Mouse (Mus musculus) liver, embryonic 15.5 days (tissue): ENCODE measurements around the gene Bbof1. TPM values are rescaled to one million over a fixed set of nuclear protein-coding genes. Genes with fewer than 3 reads are reported as not detected.

Experiments used
- ATAC-seq: fragments of 200-750 bp; cut with Nextera tagmentation; 2 replicates; pipeline ENCODE4 v1.8.0; 2017; ENCODE audit warnings: moderate number of reproducible peaks, mild to moderate bottlenecking, moderate library complexity; ENCODE audit not compliant: insufficient read depth
- H3K27ac ChIP-seq: fragments of 300-500 bp; sonication (generic); replicated peaks from 2 replicates; pipeline ENCODE4 v1.5.1; 2015; ENCODE audit warnings: mild to moderate bottlenecking, inconsistent platforms
- H3K27me3 ChIP-seq: fragments of 300-500 bp; sonication (generic); 2 replicates; pipeline ENCODE4 v1.6.1; 2015; ENCODE audit warnings: mild to moderate bottlenecking, inconsistent platforms
- H3K36me3 ChIP-seq: fragments of 300-500 bp; sonication (generic); replicated peaks from 2 replicates; pipeline ENCODE4 v1.6.1; 2015; ENCODE audit warnings: moderate library complexity, mild to moderate bottlenecking, inconsistent platforms
- H3K4me1 ChIP-seq: fragments of 300-500 bp; sonication (generic); replicated peaks from 2 replicates; pipeline ENCODE4 v1.6.1; 2015; ENCODE audit warnings: inconsistent platforms
- H3K4me2 ChIP-seq: fragments of 300-500 bp; sonication (generic); 2 replicates; pipeline ENCODE4 v1.6.1; 2015; ENCODE audit warnings: moderate library complexity, mild to moderate bottlenecking, inconsistent platforms
- H3K4me3 ChIP-seq: fragments of 300-500 bp; sonication (generic); replicated peaks from 2 replicates; pipeline ENCODE4 v1.5.1; 2015; ENCODE audit warnings: mild to moderate bottlenecking, inconsistent platforms
- H3K9ac ChIP-seq: fragments of 300-500 bp; sonication (generic); 2 replicates; pipeline ENCODE4 v1.6.1; 2015; ENCODE audit warnings: moderate library complexity, mild to moderate bottlenecking, inconsistent platforms
- H3K9me3 ChIP-seq: fragments of 300-500 bp; sonication (generic); replicated peaks from 2 replicates; pipeline ENCODE4 v1.6.1; 2016; ENCODE audit warnings: inconsistent platforms
- WGBS: fragments of 180-500 bp; shearing (Covaris S2); methylation state at CpG from one replicate; pipeline ENCODE4 v1.1.7; 2015; ENCODE audit warnings: mixed read lengths; ENCODE audit not compliant: insufficient replicate concordance; 5-methylcytosine and 5-hydroxymethylcytosine counted together
- polyA plus RNA-seq: library from polyadenylated mRNA; unstranded; fragments of >200 nt; fragmentation: Nextera tagmentation; extraction: Ambion mirVana; gene quantifications from 2 replicates; pipeline ENCODE4 v1.2.1, GENCODE M21; 2015

Bbof1 gene
- polyA plus RNA-seq = 0.21 and 0.26 TPM in 2 replicates

- H3K4me1 ChIP-seq = peaks cover 21% of the 10 kb centered on the region
- no peaks in the 10 kb centered on the region; the same call in 1 of the 2 replicates for H3K27me3 ChIP-seq
- peak within 1 kb of the TSS; percentile 81 for H3K27ac ChIP-seq
- peak within 1 kb of the TSS; percentile 86 for H3K4me3 ChIP-seq
- no peaks in the 10 kb centered on the region for H3K9me3 ChIP-seq
- H3K4me2 ChIP-seq = peak within 1 kb of the TSS; percentile 99
- peak; percentile 95 for ATAC-seq
- WGBS = 2% methylated on average over 63 of the region's 63 CpGs
- peak within 1 kb of the TSS; percentile 78 for H3K9ac ChIP-seq
- no peaks in the 10 kb centered on the region for H3K36me3 ChIP-seq
Observed at GRCm38 (mm10) chr12:84408819-84409507, at the start of gene Bbof1, which contains the start of gene Entpd5. TSS of gene Bbof1 (plus strand) at chr12:84409071. TSS of gene Entpd5 (minus strand) at chr12:84409029.

GRCm38 (mm10) chr12:84361555-84362489, 47.0 kb upstream of the Bbof1 start, which contains the start of the genes Coq6 and Fam161b:
TSS of gene Coq6 (plus strand) at chr12:84361657.
TSS of gene Fam161b (minus strand) at chr12:84361833.
- Histone ChIP-seq H3K4me2 (peak within 1 kb of the TSS; percentile 93), H3K9ac (peak within 1 kb of the TSS; percentile 71), H3K27me3 (no peaks in the 10 kb centered on the region), H3K36me3 (peaks cover under 1% of the 10 kb centered on the region), H3K4me3 (peak within 1 kb of the TSS; percentile 87), H3K9me3 (no peaks in the 10 kb centered on the region), H3K4me1 (peaks cover 66% of the 10 kb centered on the region), H3K27ac (peak within 1 kb of the TSS; percentile 73)
- ATAC-seq = peak; percentile 95
- WGBS = under 1% methylated on average over 51 of the region's 51 CpGs

- Histone ChIP-seq H3K9me3 (no peaks in the 10 kb centered on the region), H3K9ac (no peak overlapping the region), H3K27me3 (no peaks in the 10 kb centered on the region), H3K27ac (no peak overlapping the region), H3K4me2 (peak overlapping the region; percentile 93), H3K36me3 (peaks cover 11% of the 10 kb centered on the region), H3K4me3 (peak overlapping the region; percentile 87), H3K4me1 (peaks cover 64% of the 10 kb centered on the region)
- WGBS = 28% methylated on average over 2 of the region's 2 CpGs
- no peak for ATAC-seq
Observed at GRCm38 (mm10) chr12:84362872-84363271, 46.0 kb upstream of the Bbof1 start.

- Histone ChIP-seq H3K36me3 (peaks cover 24% of the 10 kb centered on the region), H3K4me2 (no peak overlapping the region), H3K27ac (no peak overlapping the region), H3K9me3 (no peaks in the 10 kb centered on the region), H3K4me1 (peaks cover 50% of the 10 kb centered on the region), H3K9ac (no peak overlapping the region), H3K4me3 (no peak overlapping the region), H3K27me3 (no peaks in the 10 kb centered on the region)
- 72% methylated on average over 9 of the region's 9 CpGs for WGBS
- no peak for ATAC-seq
Observed at GRCm38 (mm10) chr12:84364291-84364690, 44.6 kb upstream of the Bbof1 start.

GRCm38 (mm10) chr12:84365137-84365536, 43.7 kb upstream of the Bbof1 start:
- H3K4me1 ChIP-seq = peaks cover 41% of the 10 kb centered on the region
- H3K27me3 ChIP-seq = no peaks in the 10 kb centered on the region
- peaks cover 32% of the 10 kb centered on the region for H3K36me3 ChIP-seq
- no peak for ATAC-seq
- H3K9ac ChIP-seq = no peak overlapping the region
- no peak overlapping the region for H3K4me2 ChIP-seq
- H3K27ac ChIP-seq = no peak overlapping the region
- 81% methylated on average over 6 of the region's 6 CpGs for WGBS
- no peaks in the 10 kb centered on the region for H3K9me3 ChIP-seq
- H3K4me3 ChIP-seq = no peak overlapping the region

- ATAC-seq = no peak
- Histone ChIP-seq H3K4me1 (peaks cover 30% of the 10 kb centered on the region), H3K27me3 (no peaks in the 10 kb centered on the region), H3K27ac (no peak overlapping the region), H3K4me2 (no peak overlapping the region), H3K9ac (no peak overlapping the region), H3K4me3 (no peak overlapping the region), H3K9me3 (no peaks in the 10 kb centered on the region), H3K36me3 (peaks cover 50% of the 10 kb centered on the region)
- WGBS = 50% methylated on average over 9 of the region's 9 CpGs
Observed at GRCm38 (mm10) chr12:84366971-84367370, 41.9 kb upstream of the Bbof1 start.

GRCm38 (mm10) chr12:84371647-84372046, 37.2 kb upstream of the Bbof1 start:
- H3K4me1 ChIP-seq = peaks cover 7% of the 10 kb centered on the region
- no peak for ATAC-seq
- H3K9ac ChIP-seq = no peak overlapping the region
- H3K27ac ChIP-seq = no peak overlapping the region
- H3K27me3 ChIP-seq = no peaks in the 10 kb centered on the region
- WGBS = 83% methylated on average over 5 of the region's 5 CpGs
- H3K36me3 ChIP-seq = peaks cover 81% of the 10 kb centered on the region
- H3K9me3 ChIP-seq = no peaks in the 10 kb centered on the region
- no peak overlapping the region for H3K4me3 ChIP-seq
- H3K4me2 ChIP-seq = no peak overlapping the region

- Histone ChIP-seq H3K9me3 (no peaks in the 10 kb centered on the region), H3K4me2 (no peak overlapping the region), H3K9ac (no peak overlapping the region), H3K4me1 (no peaks in the 10 kb centered on the region), H3K27ac (no peak overlapping the region), H3K4me3 (no peak overlapping the region), H3K27me3 (no peaks in the 10 kb centered on the region), H3K36me3 (peaks cover 64% of the 10 kb centered on the region)
- 70% methylated on average over 6 of the region's 6 CpGs for WGBS
- no peak for ATAC-seq
Observed at GRCm38 (mm10) chr12:84373831-84374481, 34.9 kb upstream of the Bbof1 start.

- Histone ChIP-seq H3K9ac (no peak overlapping the region), H3K4me2 (no peak overlapping the region), H3K9me3 (no peaks in the 10 kb centered on the region), H3K27me3 (no peaks in the 10 kb centered on the region), H3K4me1 (peaks cover 22% of the 10 kb centered on the region), H3K36me3 (peaks cover 17% of the 10 kb centered on the region; the same call in 1 of the 2 replicates), H3K4me3 (no peak overlapping the region), H3K27ac (no peak overlapping the region)
- 74% methylated on average over 4 of the region's 4 CpGs for WGBS
- ATAC-seq = no peak
Observed at GRCm38 (mm10) chr12:84382369-84382768, 26.5 kb upstream of the Bbof1 start.

GRCm38 (mm10) chr12:84384644-84385081, 24.2 kb upstream of the Bbof1 start:
- 64% methylated on average over 5 of the region's 5 CpGs for WGBS
- H3K9me3 ChIP-seq = no peaks in the 10 kb centered on the region
- 0 out of 2 replicates have a peak, but pooled peaks cover 8% of the 10 kb centered on the region for H3K36me3 ChIP-seq
- no peak overlapping the region for H3K4me2 ChIP-seq
- H3K4me3 ChIP-seq = no peak overlapping the region
- peak; percentile 61; the same call in 1 of the 2 replicates for ATAC-seq
- H3K27ac ChIP-seq = 0 out of 2 replicates have a peak overlapping the region, but pooled peaks have one; percentile 53
- H3K27me3 ChIP-seq = no peaks in the 10 kb centered on the region
- no peak overlapping the region for H3K9ac ChIP-seq
- H3K4me1 ChIP-seq = peaks cover 32% of the 10 kb centered on the region
